Mouse (Mus musculus): ENCODE measurements around the gene Inpp5a. TPM values are rescaled to one million over a fixed set of nuclear protein-coding genes. Genes with fewer than 3 reads are reported as not detected.

The Inpp5a gene
- total RNA-seq, 4 experiments from 2014 or later, result 38.2 to 46.4 (median 39.6) TPM

DNA sequence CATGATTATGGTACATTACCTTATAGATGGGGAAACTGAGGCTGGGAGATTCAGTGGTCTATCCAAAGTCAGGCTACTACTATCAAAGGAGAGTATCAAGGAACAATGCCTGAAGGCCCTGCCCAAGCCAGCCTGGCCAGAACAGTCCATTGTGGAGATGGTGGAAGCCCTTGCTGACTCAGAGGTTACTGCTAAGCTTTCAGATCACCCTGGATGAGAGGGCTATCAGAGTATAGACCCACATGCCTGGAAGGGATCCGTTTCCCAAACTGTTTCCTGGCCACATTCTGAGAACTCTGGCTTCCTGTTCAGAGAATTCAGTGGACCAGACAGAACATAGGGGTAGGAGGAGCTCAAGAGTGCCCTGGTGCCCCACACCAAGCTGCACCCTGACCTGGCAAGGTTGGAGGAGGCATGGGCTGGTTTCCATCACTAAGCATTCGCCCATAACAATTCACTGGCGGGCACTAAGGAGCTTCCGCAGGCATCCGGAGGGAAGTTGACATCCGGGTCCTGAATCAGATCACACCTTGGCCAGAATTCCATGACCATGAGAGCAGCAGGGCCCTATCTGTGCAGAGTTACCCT is 19.3 kb upstream of the Inpp5a start:
- DNase-seq (ENCODE audit: low spot score in 2 of 2), result no peak

DNA sequence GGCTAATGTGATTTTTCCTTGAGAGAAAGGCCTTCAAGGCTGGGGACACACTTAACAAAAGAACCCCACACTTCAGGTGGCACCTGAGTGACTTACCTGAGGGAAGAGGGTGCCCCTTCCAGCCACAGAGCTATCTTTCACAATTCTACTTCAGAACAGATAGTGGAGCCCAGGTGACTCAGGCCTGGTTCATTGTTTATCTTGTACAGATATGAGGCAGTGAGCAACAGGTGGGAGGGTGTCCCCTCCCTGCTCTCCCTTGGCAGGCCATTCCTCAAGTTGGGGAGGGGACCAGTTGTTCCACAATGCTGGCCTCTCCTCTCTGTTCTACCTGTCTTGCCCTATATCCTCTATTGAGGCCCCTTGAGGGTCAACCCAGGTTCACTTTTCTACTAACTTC is 17.5 kb upstream of the Inpp5a start:
- no peak for DNase-seq (ENCODE audit: low spot score in 2 of 2)

DNA sequence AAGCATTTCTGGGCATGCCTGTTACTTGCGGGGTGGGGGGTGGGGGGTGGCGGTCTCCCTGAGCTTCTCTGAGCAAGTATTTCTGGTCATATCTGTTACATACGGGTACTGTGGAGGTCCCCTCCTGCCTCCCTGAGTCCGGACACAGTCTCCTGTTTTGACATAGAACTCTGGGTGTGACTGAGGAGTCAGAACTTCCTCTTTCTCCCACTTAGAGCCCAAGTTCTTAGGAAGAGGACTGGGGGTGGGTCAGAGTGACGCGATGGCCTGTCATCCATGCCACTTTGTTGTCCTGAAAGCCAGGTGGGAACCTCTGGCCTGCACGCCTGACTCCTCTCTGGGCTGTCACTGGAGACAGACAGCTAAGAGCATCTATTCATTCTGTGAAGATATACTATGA is 11.5 kb upstream of the Inpp5a start:
- DNase-seq (ENCODE audit: low spot score in 2 of 2), result no peak

DNA sequence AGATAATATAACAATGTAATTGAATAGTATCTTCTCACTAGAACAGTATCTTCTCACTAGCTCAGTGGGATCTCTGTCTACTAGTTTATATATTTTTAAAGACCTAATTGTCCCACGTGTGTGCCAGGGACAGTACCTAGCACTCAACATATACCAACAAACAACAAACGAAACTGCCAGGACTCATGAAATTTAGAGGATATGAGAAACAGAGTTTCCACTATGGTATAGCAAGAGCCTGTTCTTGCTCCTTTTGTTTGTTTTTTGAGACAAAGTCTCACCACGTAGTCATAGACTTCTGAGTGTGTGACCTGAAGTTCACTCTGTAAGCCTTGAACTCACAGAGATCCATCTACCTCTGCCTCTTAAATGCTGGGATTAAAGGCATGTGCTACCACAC is 10.6 kb upstream of the Inpp5a start:
- DNase-seq (ENCODE audit: low spot score in 2 of 2), result no peak

DNA sequence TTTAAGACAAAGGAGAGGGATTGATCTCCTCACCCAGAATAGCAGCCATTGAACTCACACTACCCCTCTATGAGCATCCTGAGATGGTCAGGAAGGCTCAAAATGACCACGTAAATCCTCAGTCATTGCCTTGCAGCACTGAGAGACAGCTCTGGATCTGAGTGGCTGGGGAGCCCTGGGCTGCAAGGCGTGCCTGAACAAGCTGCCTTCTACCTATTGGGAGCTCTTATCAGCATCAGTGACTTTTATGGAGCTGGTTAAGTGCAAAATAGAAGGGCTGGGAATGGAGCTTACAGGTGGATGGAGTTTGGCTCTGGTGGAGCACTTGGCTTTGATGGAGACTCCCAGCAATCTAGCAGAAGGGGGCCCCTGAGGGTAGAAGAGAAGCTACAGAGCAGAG is 9.2 kb upstream of the Inpp5a start:
- no peak for DNase-seq (ENCODE audit: low spot score in 2 of 2)

DNA sequence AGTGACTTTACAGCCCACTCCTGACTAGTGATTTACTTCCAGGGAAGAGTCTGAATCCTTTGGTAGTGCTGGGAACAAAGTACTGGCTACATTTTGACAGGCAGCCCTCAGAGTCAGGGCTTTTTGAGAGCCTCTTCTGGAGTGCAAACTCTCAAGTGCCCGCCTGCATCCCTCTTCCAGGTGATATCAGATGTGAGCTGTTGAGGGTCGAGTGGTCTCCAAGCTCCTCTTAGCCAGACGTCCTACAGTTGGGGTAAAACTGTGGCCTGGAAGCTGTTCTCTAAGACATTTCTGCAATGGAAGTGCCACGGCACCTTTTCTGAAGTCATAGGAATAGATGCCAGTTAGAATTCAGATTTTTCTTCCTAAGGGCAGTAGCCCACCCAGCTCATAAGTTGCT is 8.7 kb upstream of the Inpp5a start:
- no peak for DNase-seq (ENCODE audit: low spot score in 2 of 2)

DNA sequence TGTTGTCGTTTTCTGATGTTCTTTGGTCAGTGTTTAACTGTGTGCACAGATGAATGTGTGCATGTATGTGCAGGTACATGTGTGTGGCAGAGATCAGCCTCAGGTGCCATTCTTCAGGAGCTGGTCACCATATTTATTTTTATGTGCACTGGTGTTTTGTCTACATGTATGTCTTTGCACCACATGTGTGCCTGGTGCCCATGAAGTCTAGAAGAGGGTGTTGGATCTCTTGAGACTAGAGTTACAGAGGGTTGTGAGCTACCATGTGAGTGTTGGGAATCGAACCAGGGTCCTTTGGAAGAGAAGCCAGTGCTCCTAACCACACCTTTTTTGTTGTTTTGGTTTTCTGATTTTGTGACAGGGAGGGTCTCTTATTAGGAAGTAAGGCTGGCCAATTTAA is 7.0 kb upstream of the Inpp5a start:
- DNase-seq (ENCODE audit: low spot score in 2 of 2), result no peak

DNA sequence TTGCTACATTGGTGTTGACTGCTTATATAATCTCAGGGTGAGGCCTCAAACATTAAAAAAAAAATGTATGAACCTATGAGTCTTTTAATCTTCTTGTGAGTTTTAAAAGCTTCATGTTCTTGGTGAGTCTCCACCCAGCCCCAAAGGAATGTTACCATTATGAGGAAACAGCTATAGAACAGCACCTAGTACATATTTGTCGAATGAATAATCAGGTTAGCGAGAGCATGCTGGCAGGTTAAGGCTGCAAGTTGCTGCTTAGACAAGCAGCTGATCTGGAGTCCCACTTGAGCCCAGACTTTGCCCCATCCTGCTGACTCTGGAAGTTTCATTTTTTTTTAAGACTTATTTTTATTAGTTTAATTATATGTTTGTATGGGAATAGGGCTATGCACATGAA is 6.1 kb upstream of the Inpp5a start:
- DNase-seq (ENCODE audit: low spot score in 2 of 2), result no peak

DNA sequence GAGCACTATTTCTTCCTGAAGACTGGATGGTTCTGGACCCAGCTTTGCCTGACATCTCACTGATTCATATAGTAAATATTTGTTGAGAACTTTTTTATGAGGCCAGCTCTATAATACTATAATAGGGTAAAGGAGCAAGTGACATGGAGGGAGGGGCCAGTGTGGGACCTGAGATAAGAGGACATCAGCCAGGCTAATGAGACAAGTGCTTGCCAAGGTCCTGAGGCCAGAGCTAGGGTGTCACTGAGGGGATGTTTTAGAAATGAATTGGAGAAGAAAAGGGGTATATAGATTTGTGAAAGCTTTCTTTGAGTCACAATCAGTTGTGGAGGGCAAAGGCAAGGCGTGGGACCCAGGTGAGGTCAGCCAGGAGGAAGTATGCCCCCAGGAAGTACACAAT is 4.4 kb upstream of the Inpp5a start:
- no peak for DNase-seq (ENCODE audit: low spot score in 2 of 2)

DNA sequence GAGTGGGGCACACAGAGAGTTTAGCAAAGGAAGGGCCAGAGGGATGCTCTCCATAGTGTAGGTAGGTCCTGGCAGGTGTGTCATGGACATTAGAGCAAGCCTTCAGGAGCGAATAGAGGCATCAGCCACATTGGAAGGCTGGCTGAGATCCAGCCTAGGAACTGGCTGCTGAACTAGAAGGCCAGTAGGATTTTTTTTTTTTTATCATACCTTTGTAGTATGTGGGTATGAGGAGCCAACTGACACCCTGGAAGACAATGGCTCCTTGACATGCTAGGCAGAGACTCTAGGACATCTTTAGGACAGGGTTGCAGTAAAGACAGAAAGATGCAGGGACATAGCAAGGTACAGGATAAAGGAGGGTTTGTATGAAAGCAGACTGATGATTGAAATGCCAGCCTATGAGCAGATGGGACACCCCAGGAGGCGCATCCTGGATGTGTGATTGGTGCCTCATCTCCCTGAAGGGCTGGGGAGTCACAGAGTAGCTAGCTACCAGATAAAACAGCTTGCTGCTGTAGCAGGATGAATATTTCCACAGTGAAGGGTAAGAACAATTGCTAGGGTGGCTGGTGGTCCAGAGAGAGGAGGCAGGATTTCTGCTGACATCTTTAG is 3.9 kb upstream of the Inpp5a start:
- no peak for DNase-seq (ENCODE audit: low spot score in 2 of 2)

DNA sequence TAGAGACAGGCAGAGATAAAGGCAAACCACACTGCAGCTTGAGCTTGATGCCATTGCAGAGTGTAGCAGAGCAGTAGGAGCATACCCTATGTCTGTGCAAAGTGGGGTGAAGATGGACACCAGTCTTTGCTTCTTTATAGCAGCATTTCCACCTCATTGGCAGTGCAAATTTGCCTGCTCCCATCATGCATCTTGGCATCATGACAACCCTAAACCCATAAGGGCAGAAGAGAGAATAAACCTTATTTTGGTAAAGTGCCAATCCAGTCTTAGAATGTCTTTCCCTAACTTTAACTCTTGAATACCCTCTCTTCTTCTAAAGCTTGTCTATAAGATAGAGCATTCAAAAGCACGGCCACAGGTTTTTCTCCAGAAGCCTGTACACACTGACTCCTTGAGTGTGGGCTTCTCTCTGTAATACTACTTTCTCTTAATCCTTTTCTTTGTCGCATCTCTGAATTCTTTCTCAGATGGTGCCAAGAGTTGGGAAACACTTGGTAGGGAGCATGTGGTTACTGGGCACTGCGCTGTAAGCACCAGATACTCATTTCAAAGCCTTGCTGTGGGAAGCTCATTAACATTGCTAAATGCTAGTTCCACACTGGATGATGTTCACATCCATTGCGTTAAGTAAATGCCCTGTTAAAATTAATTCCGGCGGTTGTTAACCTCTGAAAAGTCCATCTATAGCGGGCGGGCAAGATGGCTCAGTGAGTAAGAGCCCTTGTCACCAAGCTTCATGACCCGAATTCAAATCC is 1.8 kb upstream of the Inpp5a start:
- DNase-seq (ENCODE audit: low spot score in 2 of 2), result no peak

DNA sequence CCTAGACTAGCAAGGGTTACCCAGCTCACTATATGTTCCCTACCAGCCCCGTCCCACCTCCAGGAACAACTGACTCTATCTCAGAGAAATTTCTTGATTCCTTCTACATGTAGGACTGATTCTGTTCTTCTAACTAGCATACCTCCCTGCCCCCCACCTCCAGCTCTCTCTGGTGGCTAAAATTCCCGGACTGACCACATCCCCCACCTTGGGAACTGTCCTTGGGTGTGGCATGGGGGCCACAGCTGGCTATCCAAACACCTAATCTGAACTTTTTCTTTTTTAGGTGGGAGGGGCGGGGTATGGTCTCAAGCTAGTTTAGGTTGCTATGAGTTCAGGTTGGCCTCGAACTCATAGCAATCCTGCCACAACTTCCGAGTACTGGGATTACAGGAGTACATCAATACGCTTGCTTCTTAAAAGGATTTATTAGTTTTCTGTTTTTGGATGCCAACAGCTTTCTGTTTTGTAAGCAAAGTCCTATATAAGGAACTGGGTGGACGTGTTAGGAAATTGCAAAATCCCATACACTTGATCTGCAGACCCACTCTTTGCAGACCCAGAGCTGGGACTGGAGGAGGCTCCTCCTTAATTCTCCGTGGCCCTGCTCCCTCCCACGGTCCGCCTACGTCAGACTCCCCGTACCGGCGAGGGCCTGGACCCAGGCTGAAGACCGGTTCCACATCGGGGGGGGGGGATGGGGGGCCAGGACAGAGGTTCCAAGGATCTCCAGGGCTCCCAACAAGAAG is 814 bp upstream of the Inpp5a start:
- no peak for DNase-seq (ENCODE audit: low spot score in 2 of 2)

DNA sequence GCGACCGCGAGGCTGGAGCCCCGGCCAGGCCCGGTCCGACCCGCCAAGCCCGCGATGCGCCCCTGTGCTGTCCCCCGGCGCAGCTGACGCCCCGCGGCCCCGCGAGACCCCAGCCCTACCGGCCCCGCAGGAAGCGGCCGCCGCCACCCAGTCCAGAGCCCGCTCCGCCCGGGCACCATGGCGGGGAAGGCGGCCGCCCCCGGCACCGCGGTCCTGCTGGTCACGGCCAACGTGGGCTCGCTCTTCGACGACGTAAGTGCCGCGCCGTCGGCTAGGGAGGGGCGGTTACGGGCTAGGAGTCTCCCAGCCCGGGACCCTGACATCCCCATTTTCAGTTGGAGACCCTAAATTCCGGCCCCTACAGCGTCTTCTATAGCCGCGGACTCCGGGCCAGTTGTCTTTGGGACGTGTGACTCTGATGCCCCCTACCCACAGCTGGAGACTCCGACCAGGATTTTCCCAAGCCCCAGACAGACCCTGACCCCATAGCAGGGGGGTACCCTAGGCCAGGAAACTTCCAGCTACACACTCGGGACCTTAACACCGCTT is 378 bp downstream of the Inpp5a start:
- peak in 1 of 2 experiments; percentile 23 for DNase-seq (ENCODE audit: low spot score in 2 of 2)

DNA sequence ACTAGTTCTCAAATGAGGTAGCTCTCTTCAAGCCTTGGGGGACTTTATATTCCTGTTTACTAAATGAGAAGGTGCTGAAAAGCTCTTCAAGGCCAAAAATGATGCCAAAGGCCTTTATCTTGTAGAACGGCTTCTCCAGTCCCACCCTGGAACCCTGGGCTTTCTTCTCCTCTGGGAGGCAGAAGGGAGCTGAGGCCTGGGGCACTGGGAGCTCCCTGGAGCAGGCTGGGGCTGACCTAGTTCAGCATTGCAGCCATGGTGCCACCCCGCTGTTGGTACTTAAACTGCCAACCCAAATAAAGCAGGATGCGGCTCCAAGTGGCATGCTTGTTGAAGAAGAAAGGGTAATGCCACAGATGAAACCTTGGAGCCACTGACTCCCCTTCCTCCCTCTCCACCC is 1.5 kb downstream of the Inpp5a start:
- peak in 1 of 2 experiments; percentile 24 for DNase-seq (ENCODE audit: low spot score in 2 of 2)

DNA sequence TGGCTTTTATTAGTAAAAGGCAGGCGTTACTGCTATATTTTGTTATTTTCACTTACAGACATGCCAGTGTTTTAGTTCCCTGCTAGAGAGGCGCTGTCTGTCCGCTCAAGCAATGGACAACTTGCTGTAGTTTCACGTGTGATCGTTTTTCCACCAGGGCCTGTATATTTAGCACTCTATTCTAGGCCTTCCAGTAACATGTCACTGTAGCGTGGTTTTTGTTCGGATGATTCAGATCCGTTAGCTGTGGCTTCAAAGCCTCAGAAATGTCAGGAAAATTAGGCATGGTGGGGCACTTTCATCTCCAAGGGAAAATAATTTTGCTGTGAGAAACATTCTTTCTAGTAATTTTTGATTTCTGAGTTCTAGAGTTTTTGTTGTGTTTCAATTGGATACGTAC is 2.0 kb downstream of the Inpp5a start:
- no peak for DNase-seq (ENCODE audit: low spot score in 2 of 2)

DNA sequence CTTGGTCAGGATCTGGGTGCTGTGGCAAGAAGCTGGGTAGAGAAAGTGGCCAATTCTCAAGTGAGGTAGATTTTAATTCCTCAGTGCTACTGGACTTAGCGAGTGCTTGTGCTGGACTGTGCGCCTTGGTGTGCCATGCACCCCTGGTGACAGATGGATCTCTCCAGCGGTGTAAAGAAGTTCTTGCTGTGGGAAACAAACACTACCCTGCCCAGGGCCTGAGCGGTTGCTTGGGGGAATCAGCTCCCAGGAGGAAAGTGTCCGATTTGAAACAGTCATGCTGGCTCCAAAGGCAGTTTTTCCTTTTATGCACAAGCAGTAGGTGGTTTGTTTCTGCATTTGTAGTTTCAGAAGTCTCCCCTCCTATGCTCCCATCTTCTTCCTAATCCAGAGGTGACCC is 2.8 kb downstream of the Inpp5a start:
- DNase-seq (ENCODE audit: low spot score in 2 of 2), result no peak

DNA sequence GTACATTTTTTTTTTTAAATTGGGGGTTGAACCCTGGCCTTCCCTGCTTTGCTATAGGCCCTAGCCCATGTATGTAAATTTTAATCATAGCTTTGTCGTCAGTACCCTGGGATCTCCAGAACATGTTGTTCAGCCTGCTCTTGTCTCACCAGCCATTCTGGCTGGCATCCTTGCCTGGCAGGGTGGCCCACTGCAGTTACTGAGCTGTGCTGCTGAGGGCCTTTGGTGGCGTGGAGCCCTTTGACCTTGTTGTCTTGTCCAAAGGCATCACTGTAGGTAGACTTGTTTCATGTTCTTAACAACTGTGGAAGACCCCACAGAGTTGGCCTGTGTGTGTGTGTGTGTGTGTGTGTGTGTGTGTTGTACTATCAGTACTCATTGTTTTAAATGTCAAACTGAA is 3.2 kb downstream of the Inpp5a start:
- DNase-seq (ENCODE audit: low spot score in 2 of 2), result no peak

DNA sequence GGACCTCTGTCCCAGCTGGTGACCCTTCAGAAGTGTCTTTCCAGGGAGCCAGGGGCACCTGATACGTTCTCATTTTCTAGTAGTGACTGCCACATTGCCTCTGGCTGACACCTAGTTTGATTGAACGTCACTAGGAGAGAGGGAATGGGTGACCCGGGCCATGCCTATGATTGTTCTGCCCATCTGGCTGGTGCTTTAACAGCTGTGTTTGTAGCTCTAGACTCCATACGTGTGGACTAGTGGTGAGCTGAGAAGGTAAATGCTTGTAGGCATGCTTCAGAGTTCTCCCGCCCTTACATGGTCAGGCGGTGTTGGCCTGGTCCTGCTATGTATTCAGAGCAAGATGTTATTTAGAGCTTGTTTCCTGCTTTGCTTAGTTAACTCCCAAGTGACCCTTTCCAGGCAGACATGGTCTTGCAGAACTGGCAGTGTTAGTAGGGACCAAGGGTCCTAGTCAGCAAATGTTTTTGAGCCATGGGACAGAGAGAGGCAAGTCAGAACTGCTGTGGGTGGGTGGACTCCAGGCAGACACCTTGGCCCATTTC is 3.9 kb downstream of the Inpp5a start:
- no peak for DNase-seq (ENCODE audit: low spot score in 2 of 2)

DNA sequence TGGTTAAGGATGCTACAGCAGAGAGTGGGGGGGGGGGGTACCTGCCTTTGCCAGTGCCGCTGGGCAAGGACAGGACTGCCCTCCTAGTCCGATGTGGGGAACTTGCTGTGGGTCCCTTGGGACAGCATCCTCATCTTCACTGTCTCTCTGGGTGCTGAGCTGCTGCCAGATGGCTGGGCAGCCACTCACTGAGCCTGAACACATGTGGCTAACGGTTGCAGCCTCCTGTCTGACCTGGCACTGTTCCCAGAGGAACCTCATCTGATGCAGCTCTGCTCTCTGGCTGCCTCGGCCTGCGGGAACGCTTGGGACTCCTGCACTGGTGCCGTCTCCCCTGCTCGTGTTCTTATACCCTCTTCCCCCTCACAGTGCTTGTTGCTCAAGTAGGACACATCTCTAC is 8.6 kb downstream of the Inpp5a start:
- DNase-seq (ENCODE audit: low spot score in 2 of 2), result peak; percentile 37 to 47

DNA sequence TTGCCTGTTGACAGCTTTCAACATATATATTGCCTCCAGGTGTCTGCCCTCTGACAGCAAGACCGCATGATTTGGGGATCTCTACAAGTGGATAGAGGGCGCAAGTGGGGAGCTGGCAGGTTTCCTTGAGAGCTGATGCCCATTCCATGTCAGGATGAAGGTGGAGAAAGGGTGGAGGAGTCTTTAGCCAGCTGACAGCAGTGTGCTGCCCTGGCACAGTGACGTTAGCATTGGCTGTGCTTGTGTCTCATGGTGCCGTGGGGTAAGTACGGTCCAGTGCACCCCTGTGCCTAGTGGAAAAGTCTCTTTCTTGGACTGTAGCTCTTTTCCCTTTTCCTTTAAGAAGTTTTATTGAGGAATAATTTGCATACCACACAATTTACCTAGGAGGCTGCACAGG is 9.2 kb downstream of the Inpp5a start:
- DNase-seq (ENCODE audit: low spot score in 2 of 2), result no peak

DNA sequence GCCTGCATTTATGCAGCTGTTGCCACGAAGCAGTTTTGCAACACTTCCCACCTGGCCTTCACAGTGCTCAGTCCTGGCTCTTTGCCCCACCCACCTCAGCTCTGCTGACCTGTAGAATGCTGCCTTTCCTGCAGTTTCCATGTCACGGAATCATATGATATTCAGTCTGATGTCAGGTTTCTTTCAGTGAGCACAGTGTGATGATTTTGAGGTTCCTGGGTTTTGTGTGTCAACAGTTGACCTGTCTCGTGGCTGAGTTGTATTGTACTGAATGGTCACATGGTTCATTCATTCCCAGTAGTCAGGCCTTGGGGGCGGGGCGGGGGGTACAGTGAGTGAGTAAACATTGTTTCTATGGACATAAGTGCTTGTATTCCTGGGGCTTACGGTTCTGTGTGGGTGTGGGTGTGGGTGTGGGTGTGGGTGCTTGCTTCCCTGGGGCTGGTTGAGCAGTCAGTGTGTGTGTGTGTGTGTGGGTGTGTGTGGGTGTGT is 9.7 kb downstream of the Inpp5a start:
- DNase-seq (ENCODE audit: low spot score in 2 of 2), result no peak

DNA sequence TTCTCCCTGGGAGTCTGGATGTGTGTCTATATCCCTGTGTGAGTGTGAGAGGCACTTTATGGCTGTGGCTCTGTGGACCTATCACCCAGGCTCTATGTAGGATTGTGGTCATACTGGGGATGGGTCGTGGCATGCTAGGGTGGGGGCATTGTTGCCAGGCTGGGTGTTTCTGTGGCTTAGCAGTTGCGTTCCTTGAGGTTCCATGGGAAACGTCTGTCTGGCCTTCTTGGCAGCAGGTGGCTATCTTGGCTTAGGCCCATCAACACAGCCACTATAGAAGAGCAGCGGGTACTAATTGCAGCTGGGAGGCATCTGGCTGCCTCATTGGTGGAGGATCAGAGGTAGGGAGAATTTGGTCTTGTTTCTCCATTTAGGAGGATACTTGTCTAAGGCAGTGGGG is 10.7 kb downstream of the Inpp5a start:
- DNase-seq (ENCODE audit: low spot score in 2 of 2), result no peak
